ENCODE assay signal across 13 mouse cellular contexts in genomic region chr9:102497089-102497690, GRCm38 (mm10). TPM values are rescaled to one million over a fixed set of nuclear protein-coding genes. Genes with fewer than 3 reads are reported as not detected.
A peak's percentile ranks its signal among the peaks of the same experiment; 100 is the strongest.
DNase-seq lines count a peak whose midpoint lies in the region; TF ChIP-seq lines count a peak whose summit lies in the region.
"Had no signal": no experiment of that assay in that cellular context is flagged by ENCODE, and none has a peak within 500 bp of the region (broad histone marks: within the 10 kb centered on the region; RNA-seq: fewer than 3 reads in every experiment).

No protein-coding gene starts in this region.

- DNase-seq in gastrocnemius, adult 2 months, result no peak
- DNase-seq in gastrocnemius, postnatal 4 days (ENCODE audit: low spot score in 2 of 2), result no peak
- DNase-seq in kidney, adult 2 months, result peak; percentile 28
- no peak for DNase-seq in kidney, adult 11 months
- DNase-seq in adrenal gland, adult 18-20 months (ENCODE audit: low spot score in 2 of 2), result peak; percentile 18 to 50
- peak; percentile 66 to 72 for DNase-seq in adrenal gland, postnatal 36 days
- no peak for DNase-seq in urinary bladder, adult 18-20 months (ENCODE audit: low spot score in 2 of 2)
- DNase-seq in lung, adult 2 months, result no peak

- H3K27me3 ChIP-seq in kidney, adult 2 months (replicated peaks; ENCODE audit: control insufficient read depth, insufficient read depth, low read length), result no peaks in the 10 kb centered on the region
- H3K27me3 ChIP-seq: forebrain, embryonic 13.5 days; hindbrain, embryonic 13.5 days; neural tube, embryonic 12.5 days had no signal

- no peak overlapping the region for H3K4me3 ChIP-seq in gastrocnemius, adult 2 months
- no peak overlapping the region for H3K4me3 ChIP-seq in kidney, adult 2 months (ENCODE audit: insufficient read depth, low read depth, low read length)
- H3K4me3 ChIP-seq in lung, adult 2 months (replicated peaks; ENCODE audit: extremely low read depth, low read depth, low read length), result no peak overlapping the region
- H3K4me3 ChIP-seq: forebrain, embryonic 13.5 days; hindbrain, embryonic 13.5 days; liver, embryonic 12.5 days; neural tube, embryonic 12.5 days had no signal

- 78% methylated on average over 9 of the region's 9 CpGs for WGBS in kidney, adult 2 months
- 70% methylated on average over 9 of the region's 9 CpGs for WGBS in lung, adult 2 months

- peak overlapping the region; percentile 91 for H3K27ac ChIP-seq in gastrocnemius, adult 2 months
- H3K27ac ChIP-seq in kidney, adult 2 months (ENCODE audit: insufficient read depth, low read depth, low read length), result no peak overlapping the region
- H3K27ac ChIP-seq: forebrain, embryonic 13.5 days; hindbrain, embryonic 13.5 days; liver, embryonic 12.5 days; neural tube, embryonic 12.5 days had no signal

- H3K4me1 ChIP-seq in kidney, adult 2 months (ENCODE audit: control insufficient read depth, insufficient read depth, low read length), result no peaks in the 10 kb centered on the region
- no peaks in the 10 kb centered on the region for H3K4me1 ChIP-seq in lung, adult 2 months (ENCODE audit: control insufficient read depth, insufficient read depth, low read length)
- H3K4me1 ChIP-seq: liver, embryonic 12.5 days had no signal

- no peak for TF ChIP-seq CTCF in gastrocnemius, adult 2 months (IDR thresholded peaks at IDR 0.05)
- no peak for TF ChIP-seq CTCF in kidney, adult 2 months (conservative IDR thresholded peaks at IDR 0.05; ENCODE audit: insufficient read depth, insufficient read length, low read depth, low read length)
- no peak for TF ChIP-seq CTCF in lung, adult 2 months (IDR thresholded peaks at IDR 0.05; ENCODE audit: insufficient read depth, low read length)

- TF ChIP-seq POLR2A in kidney, adult 2 months (IDR thresholded peaks at IDR 0.05; ENCODE audit: low read depth, low read length), result no peak
- TF ChIP-seq POLR2A in lung, adult 2 months (IDR thresholded peaks at IDR 0.05; ENCODE audit: borderline replicate concordance, extremely low read depth, low read depth, low read length), result no peak

- H3K36me3 ChIP-seq in kidney, adult 2 months (ENCODE audit: control insufficient read depth, insufficient read depth, low read length), result no peaks in the 10 kb centered on the region
- H3K36me3 ChIP-seq: hindbrain, embryonic 13.5 days; liver, embryonic 12.5 days; neural tube, embryonic 12.5 days had no signal

- intact Hi-C loops in gastrocnemius, adult 2 months (cut with DNase I), result no loop called here

RNA-seq across cellular contexts. Expression of gene Ky, which starts 8.4 kb away (rescaled TPM):
- total RNA-seq in gastrocnemius, adult 2 months (2021), result 100 to 1,000 TPM in 1 of 2 experiments, 10 to 100 TPM in 1; 97.3 to 101 TPM
- 100 to 1,000 TPM; 109 to 122 TPM for total RNA-seq in gastrocnemius, postnatal 4 days (2021)
- 0.31 and 0.45 TPM in 2 replicates for polyA plus RNA-seq in kidney, adult 2 months (2012; rRNA removed)
- under 1 TPM; 0.27 to 0.35 TPM for total RNA-seq in adrenal gland, adult 18-20 months (2021)
- total RNA-seq in adrenal gland, postnatal 36 days (2021), result under 1 TPM; 0.56 to 0.99 TPM
- 1.9 and 2.9 TPM in 2 replicates for polyA plus RNA-seq in lung, adult 2 months (2012; rRNA removed)
- total RNA-seq: megakaryocyte progenitor cell, adult 5-6 weeks had no signal
- polyA plus RNA-seq: liver, embryonic 12.5 days had no signal

Comparison
In these comparisons a context has a peak if more than half of its experiments do, and no peak if none do; other contexts are left out.
1. DNase-seq: peak in kidney, adult 2 months (single experiment), adrenal gland, adult 18-20 months (2 of 2) and adrenal gland, postnatal 36 days (2 of 2); none in gastrocnemius, adult 2 months (single experiment), gastrocnemius, postnatal 4 days (0 of 2), kidney, adult 11 months (single experiment), urinary bladder, adult 18-20 months (0 of 2) and lung, adult 2 months (single experiment).
2. RNA of gene Ky, which starts 8.4 kb away (total RNA-seq): 109 to 122 TPM in gastrocnemius, postnatal 4 days and 97.3 to 101 TPM in gastrocnemius, adult 2 months; 0.56 to 0.99 TPM in adrenal gland, postnatal 36 days and 0.27 to 0.35 TPM in adrenal gland, adult 18-20 months; every median in the first group is over 10 times any median in the second.